ENCODE assay signal across 8 mouse cellular contexts in genomic region chr14:25646161-25646621, GRCm38 (mm10). TPM values are rescaled to one million over a fixed set of nuclear protein-coding genes. Genes with fewer than 3 reads are reported as not detected.
DNase-seq lines count a peak whose midpoint lies in the region; ATAC-seq and TF ChIP-seq lines count a peak whose summit lies in the region.

No protein-coding gene starts in this region.

- intact Hi-C loops in heart, adult 2 months (cut with DNase I), result loop anchor here (2.0 to 5.0 kb wide), 2 partner anchors 39 to 59 kb away; no protein-coding TSS in a partner anchor

- peak overlapping the region; percentile 44 for H3K27ac ChIP-seq in heart, adult 2 months
- no peak overlapping the region for H3K27ac ChIP-seq in liver, embryonic 15.5 days (replicated peaks)
- H3K27ac ChIP-seq in testis, adult 2 months (ENCODE audit: control insufficient read depth, insufficient read depth, low read depth, low read length), result no peak overlapping the region

- peaks cover 3% of the 10 kb centered on the region; the same call in 1 of the 2 replicates for H3K36me3 ChIP-seq in heart, adult 2 months (ENCODE audit: control insufficient read depth, insufficient read depth, low read length)
- peaks cover 68% of the 10 kb centered on the region for H3K36me3 ChIP-seq in liver, embryonic 15.5 days (replicated peaks)
- no peaks in the 10 kb centered on the region for H3K36me3 ChIP-seq in testis, adult 2 months (ENCODE audit: control insufficient read depth, insufficient read depth, low read length)

- H3K79me2 ChIP-seq in heart, adult 2 months (replicated peaks; ENCODE audit: control insufficient read depth, insufficient read depth, low read length), result no peaks in the 10 kb centered on the region

- 30% methylated on average over 2 of the region's 2 CpGs for WGBS in heart, adult 2 months
- WGBS in liver, embryonic 15.5 days (ENCODE audit: insufficient replicate concordance), result 28% methylated on average over 2 of the region's 2 CpGs

- H3K4me3 ChIP-seq in heart, adult 2 months, result no peak overlapping the region
- H3K4me3 ChIP-seq in liver, embryonic 15.5 days (replicated peaks), result no peak overlapping the region
- H3K4me3 ChIP-seq in testis, adult 2 months (ENCODE audit: control insufficient read depth, low read depth, low read length), result no peak overlapping the region

- no peak overlapping the region for H3K4me2 ChIP-seq in liver, embryonic 15.5 days

- TF ChIP-seq CTCF in heart, adult 2 months (IDR thresholded peaks at IDR 0.05), result peak; percentile 89
- peak; percentile 93 for TF ChIP-seq CTCF in testis, adult 2 months (IDR thresholded peaks at IDR 0.05; ENCODE audit: control insufficient read depth, insufficient read depth, insufficient replicate concordance, low read depth, low read length)

- no peaks in the 10 kb centered on the region for H3K27me3 ChIP-seq in heart, adult 2 months (ENCODE audit: control insufficient read depth, insufficient read depth, low read length)
- no peaks in the 10 kb centered on the region for H3K27me3 ChIP-seq in liver, embryonic 15.5 days
- H3K27me3 ChIP-seq in testis, adult 2 months (ENCODE audit: control insufficient read depth, insufficient read depth, low read length), result no peaks in the 10 kb centered on the region

- DNase-seq in 416B (ENCODE audit: low read depth) (peak; percentile 74), R1 (ENCODE audit: low read depth, low spot score) (peak; percentile 91)
- peak; percentile 65 to 79 for DNase-seq in cerebellum, postnatal 25 days
- peak; percentile 76 to 78 for DNase-seq in heart, adult 2 months
- DNase-seq in kidney, adult 8-10 months, result peak; percentile 68 to 72
- peak; percentile 73 to 86 for DNase-seq in natural killer cell, adult 2 months (ENCODE audit: low spot score in 2 of 2)

- H3K9ac ChIP-seq in heart, adult 2 months (ENCODE audit: low read depth, low read length), result no peak overlapping the region
- H3K9ac ChIP-seq in liver, embryonic 15.5 days, result no peak overlapping the region

- ATAC-seq in liver, embryonic 15.5 days (ENCODE audit: insufficient read depth), result peak; percentile 49; the same call in 1 of the 2 replicates

- peak; percentile 79 for TF ChIP-seq EP300 in heart, adult 2 months (IDR thresholded peaks at IDR 0.05; ENCODE audit: insufficient read depth, low read depth, low read length)

- no peak for TF ChIP-seq POLR2A in heart, adult 2 months (IDR thresholded peaks at IDR 0.05; ENCODE audit: insufficient read depth, low read depth, low read length)
- no peak for TF ChIP-seq POLR2A in testis, adult 2 months (IDR thresholded peaks at IDR 0.05; ENCODE audit: control insufficient read depth, low read depth, low read length)

- H3K9me3 ChIP-seq in liver, embryonic 15.5 days (replicated peaks), result no peaks in the 10 kb centered on the region

- peaks cover 1% of the 10 kb centered on the region for H3K4me1 ChIP-seq in heart, adult 2 months (ENCODE audit: control insufficient read depth, insufficient read depth, low read length)
- H3K4me1 ChIP-seq in liver, embryonic 15.5 days (replicated peaks), result no peaks in the 10 kb centered on the region
- H3K4me1 ChIP-seq in testis, adult 2 months (ENCODE audit: control insufficient read depth, insufficient read depth, low read length), result no peaks in the 10 kb centered on the region

RNA-seq across cellular contexts. Expression of gene Ppif, which starts 47.8 kb away (rescaled TPM):
- 100 to 1,000 TPM; 244 to 288 TPM for total RNA-seq in heart, adult 2 months (2021)
- polyA plus RNA-seq in heart, adult 2 months (2012; rRNA removed), result 487 and 529 TPM in 2 replicates
- 26.4 and 26.8 TPM in 2 replicates for polyA plus RNA-seq in liver, embryonic 15.5 days (2015; fragmentation: Nextera tagmentation; extraction: Ambion mirVana)
- 11.6 and 12.5 TPM in 2 replicates for polyA plus RNA-seq in testis, adult 2 months (2012; rRNA removed)

Comparison
In these comparisons a context has a peak if more than half of its experiments do, and no peak if none do; other contexts are left out.
1. RNA of gene Ppif, which starts 47.8 kb away (polyA plus RNA-seq): 487 to 529 TPM in heart, adult 2 months; 26.4 to 26.8 TPM in liver, embryonic 15.5 days and 11.6 to 12.5 TPM in testis, adult 2 months; every median in the first group is over 10 times any median in the second.
2. Peak in every context shown above with its lines, with median percentiles within 50 percentile points of each other: DNase-seq.